Mouse (Mus musculus) MEL (cell line): ENCODE data around the gene Wiz. TPM values are rescaled to one million over a fixed set of nuclear protein-coding genes. Genes with fewer than 3 reads are reported as not detected.

Experiments used
- DNase-seq: peaks from one replicate; pipeline ENCODE4 v3.0.0; 2011; ENCODE audit warnings: low read depth, low spot score
- H3K27ac ChIP-seq: 2 replicates; pipeline ENCODE4 v1.5.1; 2012; ENCODE audit warnings: low read depth, mild to moderate bottlenecking, control low read depth, low read length, moderate library complexity; ENCODE audit not compliant: control insufficient read depth
- H3K27me3 ChIP-seq, 2 experiments: fragments of 150-350 bp in 1 of 2; sonication (generic) in 1 of 2; 2 replicates each; pipeline ENCODE4 v1.6.1; 2012; ENCODE audit warnings: low read length in 2 of 2, mild to moderate bottlenecking in 2 of 2, improper control_type of control experiment in 1 of 2, moderate library complexity in 1 of 2; ENCODE audit not compliant: insufficient read depth in 2 of 2, control insufficient read depth in 1 of 2
- H3K36me3 ChIP-seq, 2 experiments: 2 replicates each; pipeline ENCODE4 v1.6.1; 2012 to 2014; ENCODE audit warnings: low read length in 2 of 2, improper control_type of control experiment in 1 of 2, inconsistent platforms in 1 of 2, mild to moderate bottlenecking in 1 of 2; ENCODE audit not compliant: insufficient read depth in 2 of 2, control insufficient read depth in 1 of 2
- H3K4me1 ChIP-seq, 2 experiments: fragments of 150-350 bp in 1 of 2; sonication (generic) in 1 of 2; 2 replicates each; pipeline ENCODE4 v1.6.1; 2012; ENCODE audit warnings: low read length in 2 of 2, improper control_type of control experiment in 1 of 2, mild to moderate bottlenecking in 1 of 2; ENCODE audit not compliant: insufficient read depth in 2 of 2, control insufficient read depth in 1 of 2
- H3K4me3 ChIP-seq, 2 experiments: fragments of 150-350 bp in 1 of 2; sonication (generic) in 1 of 2; 2 replicates each; pipeline ENCODE4 v1.5.1; 2012; ENCODE audit warnings: low read depth in 2 of 2, low read length in 2 of 2, mild to moderate bottlenecking in 2 of 2, moderate library complexity in 2 of 2, control low read depth in 1 of 2, improper control_type of control experiment in 1 of 2; ENCODE audit not compliant: control insufficient read depth in 1 of 2, insufficient read depth in 1 of 2
- H3K79me2 ChIP-seq: 2 replicates; pipeline ENCODE4 v1.6.1; 2012; ENCODE audit warnings: mild to moderate bottlenecking, low read length, moderate library complexity; ENCODE audit not compliant: control insufficient read depth, poor library complexity, insufficient read depth
- H3K9ac ChIP-seq: 2 replicates; pipeline ENCODE4 v1.6.1; 2012; ENCODE audit warnings: low read depth, mild to moderate bottlenecking, control low read depth, low read length, moderate library complexity; ENCODE audit not compliant: control insufficient read depth, poor library complexity, severe bottlenecking
- H3K9me3 ChIP-seq: fragments of 150-350 bp; sonication (generic); replicated peaks from 2 replicates; pipeline ENCODE4 v1.6.1; 2012; ENCODE audit warnings: mild to moderate bottlenecking, low read length, improper control_type of control experiment, moderate library complexity; ENCODE audit not compliant: insufficient read depth
- CTCF ChIP-seq, 3 experiments: IDR thresholded peaks in 2 of 3; conservative IDR thresholded peaks in 1 of 3; 2 replicates each; pipeline ENCODE4 v1.5.1; 2011 to 2012; ENCODE audit warnings: low read length in 3 of 3, low read depth in 2 of 3, mild to moderate bottlenecking in 2 of 3, improper control_type of control experiment in 1 of 3, inconsistent platforms in 1 of 3, mixed read lengths in 1 of 3, moderate library complexity in 1 of 3; ENCODE audit not compliant: control insufficient read depth in 1 of 3, insufficient read depth in 1 of 3, poor library complexity in 1 of 3, severe bottlenecking in 1 of 3
- EP300 ChIP-seq, 2 experiments: IDR thresholded peaks; 2 replicates each; pipeline ENCODE4 v1.6.1; 2011; ENCODE audit warnings: improper control_type of control experiment in 2 of 2, low read length in 2 of 2, low read depth in 1 of 2, mild to moderate bottlenecking in 1 of 2
- GATA1 ChIP-seq: IDR thresholded peaks from 2 replicates; pipeline ENCODE4 v1.6.1; 2011; ENCODE audit warnings: low read depth, low read length, improper control_type of control experiment
- HCFC1 ChIP-seq: IDR thresholded peaks from 2 replicates; pipeline ENCODE4 v1.6.1; 2012; ENCODE audit warnings: low read depth, mild to moderate bottlenecking, inconsistent platforms, low read length, improper control_type of control experiment, moderate library complexity
- MAFK ChIP-seq: IDR thresholded peaks from 2 replicates; pipeline ENCODE4 v1.6.1; 2011; ENCODE audit warnings: low read depth, mild to moderate bottlenecking, low read length, improper control_type of control experiment, borderline replicate concordance
- MAX ChIP-seq: IDR thresholded peaks from 2 replicates; pipeline ENCODE4 v1.6.1; 2011; ENCODE audit warnings: low read length, improper control_type of control experiment
- MAZ ChIP-seq: IDR thresholded peaks from 2 replicates; pipeline ENCODE4 v1.6.1; 2012; ENCODE audit warnings: low read depth, mild to moderate bottlenecking, inconsistent platforms, low read length, improper control_type of control experiment
- MXI1 ChIP-seq: IDR thresholded peaks from 2 replicates; pipeline ENCODE4 v1.6.1; 2011; ENCODE audit warnings: mild to moderate bottlenecking, low read depth, low read length, improper control_type of control experiment
- MYB ChIP-seq: IDR thresholded peaks from 2 replicates; pipeline ENCODE4 v1.6.1; 2011; ENCODE audit warnings: mild to moderate bottlenecking, low read depth, low read length, improper control_type of control experiment
- POLR2AphosphoS2 ChIP-seq: IDR thresholded peaks from 2 replicates; pipeline ENCODE4 v1.6.1; 2011; ENCODE audit warnings: low read length, improper control_type of control experiment
- SIN3A ChIP-seq: IDR thresholded peaks from 2 replicates; pipeline ENCODE4 v1.6.1; 2012; ENCODE audit warnings: low read length, improper control_type of control experiment, inconsistent platforms
- TAL1 ChIP-seq: IDR thresholded peaks from 2 replicates; pipeline ENCODE4 v1.6.1; 2012; ENCODE audit warnings: mild to moderate bottlenecking, inconsistent platforms, low read length, moderate library complexity, mixed read lengths
- TBP ChIP-seq: IDR thresholded peaks from 2 replicates; pipeline ENCODE4 v1.8.0; 2011; ENCODE audit warnings: low read depth, low read length, improper control_type of control experiment
- UBTF ChIP-seq: IDR thresholded peaks from 2 replicates; pipeline ENCODE4 v1.6.1; 2012; ENCODE audit warnings: low read depth, mild to moderate bottlenecking, inconsistent platforms, low read length, improper control_type of control experiment, moderate library complexity, borderline replicate concordance; ENCODE audit not compliant: insufficient read depth
- USF1 ChIP-seq: IDR thresholded peaks from 2 replicates; pipeline ENCODE4 v1.6.1; 2014; ENCODE audit warnings: low read depth, mild to moderate bottlenecking, inconsistent platforms, low read length, improper control_type of control experiment, moderate library complexity
- ZC3H11A ChIP-seq: IDR thresholded peaks from 2 replicates; pipeline ENCODE4 v1.6.1; 2012; ENCODE audit warnings: low read depth, mild to moderate bottlenecking, inconsistent platforms, low read length, improper control_type of control experiment
- ZKSCAN1 ChIP-seq: IDR thresholded peaks from 2 replicates; pipeline ENCODE4 v1.6.1; 2012; ENCODE audit warnings: low read depth, mild to moderate bottlenecking, inconsistent platforms, low read length, improper control_type of control experiment, moderate library complexity
- polyA plus RNA-seq, 2 experiments: library from polyadenylated mRNA; stranded (reverse) in 1 of 2; unstranded in 1 of 2; fragments of >175 nt in 1 of 2; fragments of >200 nt in 1 of 2; gene quantifications; 2 replicates each; pipeline versions ENCODE4 v1.2.1 to v1.2.4; 2012; ENCODE audit warnings: low replicate concordance in 2 of 2, low read depth in 1 of 2; ENCODE audit not compliant: insufficient read length in 2 of 2, insufficient read depth in 1 of 2, missing spikeins in 1 of 2
- total RNA-seq: library from RNA; depleted of rRNA; stranded (reverse); fragments of 300-350 nt; gene quantifications from 2 replicates; pipeline ENCODE4 v1.2.3, GENCODE M21; 2012

Gene Wiz
- total and polyA plus RNA-seq, 3 experiments: 4.4 to 44.1 TPM; not detected in 1

DNA sequence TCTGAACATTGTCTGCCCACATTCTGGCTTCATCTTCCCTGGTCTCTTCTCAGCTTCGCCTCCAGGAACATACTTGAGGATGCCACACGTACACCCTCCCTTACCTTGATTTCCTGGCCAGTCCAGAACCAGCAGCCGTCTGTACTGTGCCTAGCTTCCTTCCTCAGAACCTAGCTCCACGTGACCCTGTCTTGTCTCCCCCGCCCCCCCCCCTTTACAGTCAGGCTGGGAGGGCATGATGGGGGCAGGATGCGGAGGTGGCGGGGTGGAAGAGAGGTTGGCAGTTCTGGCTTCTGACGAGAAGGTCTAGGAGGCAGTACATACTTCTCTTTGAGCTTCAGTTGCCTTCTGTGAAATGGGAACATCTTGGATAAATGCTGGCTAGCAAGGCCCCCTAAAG lies 14.2 kb upstream of the Wiz start, which contains the start of gene Rasal3:
Gene Rasal3, minus strand, starts transcription at position 167 of the 400 bp plus-strand sequence.
- Histone ChIP-seq H3K4me1 (no peaks in the 10 kb centered on the region), H3K27ac (no peak within 1 kb of the TSS)

DNA sequence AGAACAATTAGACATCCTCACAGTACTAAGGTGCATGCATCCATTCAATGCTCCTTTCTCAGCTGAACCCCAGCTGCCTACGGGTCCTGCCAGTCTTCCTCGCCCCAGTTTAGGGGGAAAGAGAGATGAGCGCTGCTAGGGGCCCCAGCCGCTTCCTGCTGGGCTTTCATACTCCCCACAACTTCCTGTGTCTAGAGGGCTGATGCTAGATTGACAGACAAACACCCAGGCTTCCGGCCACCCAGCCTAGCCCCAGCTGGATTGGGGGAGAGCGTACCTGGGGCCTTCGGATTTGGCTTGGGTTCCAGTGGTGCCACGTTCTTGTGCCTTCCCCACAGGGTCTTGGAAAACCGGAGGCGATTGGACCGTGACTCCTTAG lies 13.5 kb upstream of the Wiz start:
- Histone ChIP-seq H3K79me2 (no peaks in the 10 kb centered on the region), H3K9ac (no peak overlapping the region), H3K4me1 (no peaks in the 10 kb centered on the region), H3K4me3 (no peak overlapping the region), H3K27me3 (no peaks in the 10 kb centered on the region), H3K36me3 (no peaks in the 10 kb centered on the region), H3K27ac (no peak overlapping the region), H3K9me3 (no peaks in the 10 kb centered on the region)
- no peak for DNase-seq
- TF ChIP-seq MAX (no peak), POLR2AphosphoS2 (no peak), EP300 (IDR thresholded peaks at IDR 0.05; ENCODE audit: low read depth in 1 of 2, low read length in 2 of 2) (no peak), ZC3H11A (no peak), CTCF (IDR thresholded peaks at IDR 0.05 in 2 of 3, conservative IDR thresholded peaks at IDR 0.05 in 1 of 3; ENCODE audit: control insufficient read depth in 1 of 3, insufficient read depth in 1 of 3, low read depth in 2 of 3, low read length in 3 of 3, poor library complexity in 1 of 3, severe bottlenecking in 1 of 3) (no peak), MXI1 (no peak), TBP (no peak), MYB (no peak), TAL1 (no peak), GATA1 (no peak)

More for the DNA sequence above, 14.2 kb upstream of the Wiz start, which contains the start of gene Rasal3:
- Histone ChIP-seq H3K9ac (no peak within 1 kb of the TSS), H3K27me3 (no peaks in the 10 kb centered on the region; a peak in 1 of 4 replicates), H3K79me2 (no peaks in the 10 kb centered on the region)
- no peak for DNase-seq
- TF ChIP-seq UBTF (no peak), SIN3A (no peak), TAL1 (no peak), MXI1 (no peak), USF1 (0 out of 2 replicates have a peak, but pooled peaks have one; percentile 7)
- TF ChIP-seq, all 39 proteins: peak for 1
- Histone ChIP-seq H3K4me3 (no peak within 1 kb of the TSS), H3K36me3 (no peaks in the 10 kb centered on the region), H3K9me3 (no peaks in the 10 kb centered on the region)

DNA sequence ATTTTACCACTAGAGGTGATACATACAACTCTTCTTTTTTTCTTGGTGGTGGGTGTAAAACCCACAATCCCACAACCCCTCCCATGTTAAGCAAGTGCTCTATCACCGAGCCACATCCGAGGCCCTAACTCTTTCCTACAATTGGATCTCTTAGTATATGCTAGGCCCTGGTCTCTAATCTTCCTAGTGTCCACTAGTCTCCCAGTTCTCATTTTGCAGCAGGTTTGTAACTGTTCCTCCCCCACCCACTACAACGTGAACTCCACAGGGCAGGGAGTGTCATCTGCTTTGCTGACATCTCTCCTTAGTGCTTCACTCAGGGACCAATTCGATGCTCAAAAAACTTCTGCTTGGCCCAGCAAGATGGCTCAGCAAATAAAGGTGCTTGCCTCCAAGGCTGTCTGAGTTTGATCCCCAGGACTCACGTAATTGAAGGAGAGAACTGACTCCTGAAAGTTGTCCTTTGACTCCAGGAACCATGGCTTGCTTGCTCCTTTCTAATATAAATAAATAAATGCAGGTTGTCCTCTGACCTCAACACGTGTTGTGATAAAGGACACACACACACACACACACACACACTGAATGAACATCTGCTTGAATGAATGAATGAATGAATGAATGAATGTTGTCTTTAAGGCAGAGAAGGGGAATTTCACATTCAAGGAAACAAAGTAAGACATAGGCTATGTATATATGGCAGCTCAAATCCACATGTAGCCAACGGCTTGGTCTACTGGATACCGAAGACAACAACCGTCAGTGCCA lies 13.0 kb upstream of the Wiz start:
- Histone ChIP-seq H3K9ac (no peak overlapping the region), H3K79me2 (no peaks in the 10 kb centered on the region), H3K27ac (no peak overlapping the region), H3K4me3 (no peak overlapping the region)
- DNase-seq: no peak
- TF ChIP-seq HCFC1 (no peak), MAZ (no peak), TAL1 (no peak), MXI1 (no peak), MAFK (no peak), USF1 (no peak), ZKSCAN1 (no peak)
- TF ChIP-seq, all 39 proteins: peak for 0
- no peaks in the 10 kb centered on the region for H3K36me3 ChIP-seq
- H3K4me1 ChIP-seq: no peaks in the 10 kb centered on the region
- H3K9me3 ChIP-seq: no peaks in the 10 kb centered on the region
- H3K27me3 ChIP-seq: no peaks in the 10 kb centered on the region
